Mouse (Mus musculus) spleen, adult 2 months (tissue): ENCODE measurements around the gene Tmem97.

Source experiments
- CTCF ChIP-seq: fragments of 200-500 bp; IDR thresholded peaks from 2 replicates; pipeline ENCODE4 v1.5.1; 2011; ENCODE audit warnings: mild to moderate bottlenecking, inconsistent platforms; ENCODE audit not compliant: insufficient read depth, insufficient read length, insufficient replicate concordance; ENCODE audit errors: extremely low read depth
- POLR2A ChIP-seq: fragments of 200-500 bp; IDR thresholded peaks from 2 replicates; pipeline ENCODE4 v1.6.1; 2011; ENCODE audit warnings: low read depth, low read length, inconsistent platforms

GRCm38 (mm10) chr11:78531046-78531445 is 19.5 kb downstream of the Tmem97 start:
- TF ChIP-seq CTCF (no peak), POLR2A (no peak)
